Mouse (Mus musculus) heart, postnatal 0 days (tissue): Measurements from ENCODE around the gene Cpz. TPM values are rescaled to one million over a fixed set of nuclear protein-coding genes. Genes with fewer than 3 reads are reported as not detected.

ENCODE experiments used
- ATAC-seq: fragments of 200-750 bp; cut with Nextera tagmentation; 2 replicates; pipeline ENCODE4 v1.8.0; 2017; ENCODE audit warnings: low read depth, moderate number of reproducible peaks, moderate library complexity; ENCODE audit not compliant: insufficient read depth
- DNase-seq: peaks from one replicate; pipeline ENCODE4 v3.0.0-alpha.2; 2016; ENCODE audit warnings: low spot score
- H3K27ac ChIP-seq: fragments of 300-500 bp; sonication (generic); 2 replicates; pipeline ENCODE4 v1.5.1; 2014; ENCODE audit warnings: low read depth, mild to moderate bottlenecking
- H3K27me3 ChIP-seq: fragments of 300-500 bp; sonication (generic); 2 replicates; pipeline ENCODE4 v1.6.1; 2014; ENCODE audit warnings: low read length, mixed read lengths; ENCODE audit not compliant: control insufficient read depth, insufficient read depth
- H3K36me3 ChIP-seq: fragments of 300-500 bp; sonication (generic); replicated peaks from 2 replicates; pipeline ENCODE4 v1.6.1; 2014; ENCODE audit warnings: low read length, mixed read lengths; ENCODE audit not compliant: control insufficient read depth, insufficient read depth
- H3K4me1 ChIP-seq: fragments of 300-500 bp; sonication (generic); 2 replicates; pipeline ENCODE4 v1.6.1; 2014; ENCODE audit warnings: antibody characterized with exemption; ENCODE audit not compliant: control insufficient read depth, insufficient read depth
- H3K4me2 ChIP-seq: fragments of 300-500 bp; sonication (generic); 2 replicates; pipeline ENCODE4 v1.6.1; 2014; ENCODE audit warnings: low read depth, mild to moderate bottlenecking, low read length, moderate library complexity
- H3K4me3 ChIP-seq: fragments of 300-500 bp; sonication (generic); 2 replicates; pipeline ENCODE4 v1.5.1; 2014; ENCODE audit warnings: low read depth, low read length
- H3K9ac ChIP-seq: fragments of 300-500 bp; sonication (generic); replicated peaks from 2 replicates; pipeline ENCODE4 v1.6.1; 2014; ENCODE audit warnings: low read depth, low read length, mixed read lengths
- H3K9me3 ChIP-seq: fragments of 300-500 bp; sonication (generic); replicated peaks from 2 replicates; pipeline ENCODE4 v1.6.1; 2016; ENCODE audit warnings: low read length; ENCODE audit not compliant: control insufficient read depth
- CTCF ChIP-seq: IDR thresholded peaks from 2 replicates; pipeline ENCODE4 v1.5.1; 2016; ENCODE audit warnings: antibody characterized with exemption, control low read depth, low read depth
- EP300 ChIP-seq: IDR thresholded peaks from 2 replicates; pipeline ENCODE4 v1.6.1; 2016; ENCODE audit warnings: antibody characterized with exemption, low read depth
- WGBS: fragments of 180-500 bp; shearing (Covaris S2); extraction: QIAGEN DNeasy Blood & Tissue Kit; methylation state at CpG from one replicate; pipeline ENCODE4 v1.1.7; 2014; 5-methylcytosine and 5-hydroxymethylcytosine counted together
- polyA plus RNA-seq: library from polyadenylated mRNA; unstranded; fragments of >200 nt; fragmentation: Nextera tagmentation; extraction: Ambion mirVana; gene quantifications from 2 replicates; pipeline ENCODE4 v1.2.1, GENCODE M21; 2015
- total RNA-seq: library from RNA; depleted of rRNA; stranded (reverse); fragments of >200 nt; gene quantifications from 2 replicates; pipeline ENCODE4 v1.2.3, GENCODE M21; 2014; ENCODE audit warnings: low replicate concordance

The Cpz gene
- total and polyA plus RNA-seq, 2 experiments from 2014 or later, result 3.8 to 6.8 TPM

GRCm38 (mm10) chr5:35552838-35553539, 27.5 kb upstream of the Cpz start:
- Histone ChIP-seq H3K9me3 (no peaks in the 10 kb centered on the region), H3K27me3 (no peaks in the 10 kb centered on the region), H3K4me3 (no peak overlapping the region), H3K27ac (no peak overlapping the region), H3K36me3 (peaks cover 20% of the 10 kb centered on the region), H3K4me2 (no peak overlapping the region), H3K4me1 (peaks cover 6% of the 10 kb centered on the region; the same call in 1 of the 2 replicates), H3K9ac (no peak overlapping the region)
- no peak for ATAC-seq
- 76% methylated on average over 4 of the region's 4 CpGs for WGBS
- DNase-seq, result no peak
- TF ChIP-seq CTCF (no peak), EP300 (no peak)

- H3K27me3 ChIP-seq, result no peaks in the 10 kb centered on the region
- no peak overlapping the region for H3K9ac ChIP-seq
- H3K9me3 ChIP-seq, result no peaks in the 10 kb centered on the region
- H3K4me1 ChIP-seq, result no peaks in the 10 kb centered on the region
- no peak for TF ChIP-seq EP300
- TF ChIP-seq CTCF, result no peak
- DNase-seq (no peak), ATAC-seq (no peak)
- WGBS, result 43% methylated on average over 7 of the region's 7 CpGs
- H3K36me3 ChIP-seq, result peaks cover 15% of the 10 kb centered on the region
- no peak overlapping the region for H3K4me2 ChIP-seq
- H3K27ac ChIP-seq, result no peak overlapping the region
- no peak overlapping the region for H3K4me3 ChIP-seq
Observed at GRCm38 (mm10) chr5:35551855-35552837, 26.6 kb upstream of the Cpz start.

GRCm38 (mm10) chr5:35546127-35546526, 20.6 kb upstream of the Cpz start:
- H3K27me3 ChIP-seq, result no peaks in the 10 kb centered on the region
- no peak for ATAC-seq
- no peak overlapping the region for H3K27ac ChIP-seq
- no peak for DNase-seq
- H3K9me3 ChIP-seq, result no peaks in the 10 kb centered on the region
- H3K4me3 ChIP-seq, result no peak overlapping the region
- H3K9ac ChIP-seq, result no peak overlapping the region
- H3K36me3 ChIP-seq, result no peaks in the 10 kb centered on the region
- H3K4me1 ChIP-seq, result no peaks in the 10 kb centered on the region
- TF ChIP-seq CTCF, result no peak
- TF ChIP-seq EP300, result no peak
- H3K4me2 ChIP-seq, result no peak overlapping the region

GRCm38 (mm10) chr5:35541059-35541790, 15.7 kb upstream of the Cpz start:
- DNase-seq (no peak), ATAC-seq (no peak)
- Histone ChIP-seq H3K4me3 (no peak overlapping the region), H3K9ac (no peak overlapping the region), H3K36me3 (no peaks in the 10 kb centered on the region), H3K9me3 (no peaks in the 10 kb centered on the region), H3K27me3 (no peaks in the 10 kb centered on the region), H3K4me1 (no peaks in the 10 kb centered on the region), H3K27ac (no peak overlapping the region), H3K4me2 (no peak overlapping the region)
- WGBS, result 63% methylated on average over 4 of the region's 4 CpGs
- no peak for TF ChIP-seq EP300
- TF ChIP-seq CTCF, result no peak

- DNase-seq, result no peak
- no peak overlapping the region for H3K27ac ChIP-seq
- no peak for ATAC-seq
- no peaks in the 10 kb centered on the region for H3K9me3 ChIP-seq
- TF ChIP-seq CTCF (no peak), EP300 (no peak)
- no peak overlapping the region for H3K4me3 ChIP-seq
- H3K9ac ChIP-seq, result no peak overlapping the region
- 45% methylated on average over 5 of the region's 5 CpGs for WGBS
- H3K36me3 ChIP-seq, result no peaks in the 10 kb centered on the region
- H3K4me2 ChIP-seq, result no peak overlapping the region
- H3K4me1 ChIP-seq, result no peaks in the 10 kb centered on the region
- no peaks in the 10 kb centered on the region for H3K27me3 ChIP-seq
Observed at GRCm38 (mm10) chr5:35540555-35540954, 15.1 kb upstream of the Cpz start.
